Mouse (Mus musculus): ENCODE measurements around the gene Lta.

- TF ChIP-seq CTCF (IDR thresholded peaks at IDR 0.05; ENCODE audit: control insufficient read depth, insufficient read depth, low read length) (no peak), POLR2A (IDR thresholded peaks at IDR 0.05; ENCODE audit: borderline replicate concordance, control insufficient read depth, low read depth, low read length) (no peak)
These were observed 7.9 kb upstream of the Lta start for GRCm38 (mm10) chr17:35213071-35213470.
